Mouse (Mus musculus) subcutaneous adipose tissue, adult 2 months (tissue): ENCODE data around the gene Ano5. TPM values are rescaled to one million over a fixed set of nuclear protein-coding genes. Genes with fewer than 3 reads are reported as not detected.

Source experiments
- polyA plus RNA-seq: library from polyadenylated mRNA; depleted of rRNA; stranded (reverse); fragments of >200 nt; gene quantifications from 2 replicates; pipeline ENCODE4 v1.2.3, GENCODE M21; 2012; ENCODE audit warnings: low replicate concordance; rRNA removed

Gene Ano5
- polyA plus RNA-seq: 0.77 TPM in 1 of 2 replicates, not detected in the other

DNA sequence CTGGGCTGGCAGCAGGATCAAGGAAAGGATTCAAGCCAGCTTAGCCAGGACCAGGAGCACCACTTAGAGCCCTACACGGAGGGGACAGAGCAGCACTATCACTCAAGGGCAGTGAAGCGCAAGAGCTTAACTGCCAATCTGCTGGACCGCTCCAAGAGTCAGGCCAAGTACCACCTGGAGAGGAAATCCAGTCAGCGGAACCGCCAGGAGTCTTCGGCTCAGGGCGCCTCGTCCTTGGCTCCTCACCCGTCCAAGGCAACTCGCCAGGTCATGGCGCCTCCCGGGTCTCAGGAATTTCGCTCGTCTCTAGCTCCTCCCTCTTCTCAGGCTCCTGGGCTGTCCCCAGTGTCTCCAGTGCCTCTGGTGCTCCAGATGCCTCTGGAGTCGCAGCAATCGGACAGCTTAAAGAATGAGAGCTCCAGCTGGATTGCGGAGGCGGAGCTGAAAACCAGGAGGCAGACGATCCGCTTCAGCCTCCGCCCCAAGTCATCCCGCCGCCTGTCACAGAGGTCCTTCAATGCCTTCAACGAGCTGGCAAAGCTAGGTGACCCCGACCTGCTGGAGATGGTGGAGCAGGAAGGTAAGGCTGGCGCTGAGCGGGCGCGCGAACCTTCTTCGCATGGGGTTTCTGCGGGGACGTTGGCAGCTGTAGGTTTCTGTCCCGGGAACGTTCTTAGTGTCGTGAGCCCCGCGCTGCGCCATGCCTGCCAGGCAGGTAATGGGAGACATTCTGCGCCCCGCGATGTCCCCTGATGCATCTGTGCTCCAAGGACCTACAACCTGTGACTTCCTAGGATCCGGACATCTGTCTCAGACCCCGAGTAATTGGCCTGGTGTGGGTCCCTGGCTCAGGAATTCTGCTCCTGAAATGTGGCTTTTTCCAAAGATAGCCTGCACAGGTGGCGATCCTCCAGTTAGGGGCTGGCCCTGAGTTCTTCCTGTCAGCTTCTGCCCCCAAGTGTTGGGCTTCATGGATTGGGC is at the start of gene Ano5:
Gene Ano5 (plus strand): TSS at position 359 of the 981 bp plus-strand sequence.

DNA sequence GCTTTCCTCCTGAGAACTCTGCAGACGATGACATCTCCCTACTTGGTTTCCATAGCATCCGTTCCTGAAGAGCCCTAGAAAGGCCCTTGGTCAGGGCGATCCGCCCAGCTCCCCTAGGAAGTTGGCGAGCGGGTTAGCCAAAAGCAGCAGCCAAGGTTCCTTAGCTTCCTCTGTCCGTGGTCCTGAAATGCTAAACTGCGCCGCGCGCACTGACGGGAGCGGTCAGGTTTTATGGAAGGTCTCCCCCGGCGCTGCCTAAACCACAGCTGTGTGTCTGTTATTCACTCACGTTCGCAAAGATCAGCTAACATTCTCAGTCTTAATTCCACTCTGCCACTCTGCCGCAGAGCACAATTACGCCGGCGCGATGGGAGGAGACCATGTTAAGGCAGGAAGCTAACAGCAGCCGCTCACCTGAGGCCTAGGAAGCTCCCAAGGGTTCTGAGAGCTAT is 110.9 kb downstream of the Ano5 start, which contains the start of gene Slc17a6:
Gene Slc17a6 (plus strand): TSS at position 313 of the 452 bp plus-strand sequence.

Other genes starting within 250 kb of the Ano5 start
- not detected in 2 replicates for gene Slc17a6, start 111.0 kb downstream of the Ano5 start, polyA plus RNA-seq